Mouse (Mus musculus) MEL (cell line): Measurements from ENCODE around the gene Ptar1. TPM values are rescaled to one million over a fixed set of nuclear protein-coding genes. Genes with fewer than 3 reads are reported as not detected.

ENCODE experiments used
- DNase-seq: peaks from one replicate; pipeline ENCODE4 v3.0.0; 2011; ENCODE audit warnings: low read depth, low spot score
- H3K27ac ChIP-seq: 2 replicates; pipeline ENCODE4 v1.5.1; 2012; ENCODE audit warnings: low read depth, mild to moderate bottlenecking, control low read depth, low read length, moderate library complexity; ENCODE audit not compliant: control insufficient read depth
- H3K27me3 ChIP-seq, 2 experiments: fragments of 150-350 bp in 1 of 2; sonication (generic) in 1 of 2; 2 replicates each; pipeline ENCODE4 v1.6.1; 2012; ENCODE audit warnings: low read length in 2 of 2, mild to moderate bottlenecking in 2 of 2, improper control_type of control experiment in 1 of 2, moderate library complexity in 1 of 2; ENCODE audit not compliant: insufficient read depth in 2 of 2, control insufficient read depth in 1 of 2
- H3K36me3 ChIP-seq, 2 experiments: 2 replicates each; pipeline ENCODE4 v1.6.1; 2012 to 2014; ENCODE audit warnings: low read length in 2 of 2, improper control_type of control experiment in 1 of 2, inconsistent platforms in 1 of 2, mild to moderate bottlenecking in 1 of 2; ENCODE audit not compliant: insufficient read depth in 2 of 2, control insufficient read depth in 1 of 2
- H3K4me1 ChIP-seq, 2 experiments: fragments of 150-350 bp in 1 of 2; sonication (generic) in 1 of 2; 2 replicates each; pipeline ENCODE4 v1.6.1; 2012; ENCODE audit warnings: low read length in 2 of 2, improper control_type of control experiment in 1 of 2, mild to moderate bottlenecking in 1 of 2; ENCODE audit not compliant: insufficient read depth in 2 of 2, control insufficient read depth in 1 of 2
- H3K4me3 ChIP-seq, 2 experiments: fragments of 150-350 bp in 1 of 2; sonication (generic) in 1 of 2; 2 replicates each; pipeline ENCODE4 v1.5.1; 2012; ENCODE audit warnings: low read depth in 2 of 2, low read length in 2 of 2, mild to moderate bottlenecking in 2 of 2, moderate library complexity in 2 of 2, control low read depth in 1 of 2, improper control_type of control experiment in 1 of 2; ENCODE audit not compliant: control insufficient read depth in 1 of 2, insufficient read depth in 1 of 2
- H3K79me2 ChIP-seq: 2 replicates; pipeline ENCODE4 v1.6.1; 2012; ENCODE audit warnings: mild to moderate bottlenecking, low read length, moderate library complexity; ENCODE audit not compliant: control insufficient read depth, poor library complexity, insufficient read depth
- H3K9ac ChIP-seq: 2 replicates; pipeline ENCODE4 v1.6.1; 2012; ENCODE audit warnings: low read depth, mild to moderate bottlenecking, control low read depth, low read length, moderate library complexity; ENCODE audit not compliant: control insufficient read depth, poor library complexity, severe bottlenecking
- H3K9me3 ChIP-seq: fragments of 150-350 bp; sonication (generic); replicated peaks from 2 replicates; pipeline ENCODE4 v1.6.1; 2012; ENCODE audit warnings: mild to moderate bottlenecking, low read length, improper control_type of control experiment, moderate library complexity; ENCODE audit not compliant: insufficient read depth
- ELF1 ChIP-seq: IDR thresholded peaks from 2 replicates; pipeline ENCODE4 v1.6.1; 2014; ENCODE audit warnings: low read depth, mild to moderate bottlenecking, inconsistent platforms, low read length, improper control_type of control experiment, moderate library complexity
- ETS1 ChIP-seq: IDR thresholded peaks from 2 replicates; pipeline ENCODE4 v1.6.1; 2012; ENCODE audit warnings: low read depth, mild to moderate bottlenecking, inconsistent platforms, low read length, improper control_type of control experiment, moderate library complexity
- HCFC1 ChIP-seq: IDR thresholded peaks from 2 replicates; pipeline ENCODE4 v1.6.1; 2012; ENCODE audit warnings: low read depth, mild to moderate bottlenecking, inconsistent platforms, low read length, improper control_type of control experiment, moderate library complexity
- JUND ChIP-seq: IDR thresholded peaks from 2 replicates; pipeline ENCODE4 v1.6.1; 2011; ENCODE audit warnings: low read depth, mild to moderate bottlenecking, improper control_type of control experiment, low read length
- MAX ChIP-seq: IDR thresholded peaks from 2 replicates; pipeline ENCODE4 v1.6.1; 2011; ENCODE audit warnings: low read length, improper control_type of control experiment
- MAZ ChIP-seq: IDR thresholded peaks from 2 replicates; pipeline ENCODE4 v1.6.1; 2012; ENCODE audit warnings: low read depth, mild to moderate bottlenecking, inconsistent platforms, low read length, improper control_type of control experiment
- MYC ChIP-seq: IDR thresholded peaks from 2 replicates; pipeline ENCODE4 v1.6.1; 2011; ENCODE audit warnings: low read depth, mild to moderate bottlenecking, low read length, improper control_type of control experiment, moderate library complexity
- NELFE ChIP-seq: IDR thresholded peaks from 2 replicates; pipeline ENCODE4 v1.6.1; 2011; ENCODE audit warnings: low read depth, low read length, improper control_type of control experiment
- NRF1 ChIP-seq: IDR thresholded peaks from 2 replicates; pipeline ENCODE4 v1.6.1; 2014; ENCODE audit warnings: low read depth, mild to moderate bottlenecking, inconsistent platforms, low read length, improper control_type of control experiment, moderate library complexity; ENCODE audit not compliant: poor library complexity, insufficient read depth, severe bottlenecking
- POLR2A ChIP-seq, 2 experiments: IDR thresholded peaks; 2 replicates each; pipeline ENCODE4 v1.6.1; 2011 to 2012; ENCODE audit warnings: low read length in 2 of 2, mild to moderate bottlenecking in 2 of 2, control low read depth in 1 of 2, improper control_type of control experiment in 1 of 2, low read depth in 1 of 2, moderate library complexity in 1 of 2; ENCODE audit not compliant: control insufficient read depth in 1 of 2, insufficient read depth in 1 of 2, poor library complexity in 1 of 2
- POLR2AphosphoS2 ChIP-seq: IDR thresholded peaks from 2 replicates; pipeline ENCODE4 v1.6.1; 2011; ENCODE audit warnings: low read length, improper control_type of control experiment
- POLR2AphosphoS5 ChIP-seq: IDR thresholded peaks from 2 replicates; pipeline ENCODE4 v1.6.1; 2012; ENCODE audit warnings: low read depth, borderline replicate concordance, mild to moderate bottlenecking, inconsistent platforms, low read length, moderate library complexity, mixed read lengths
- TCF12 ChIP-seq: IDR thresholded peaks from 2 replicates; pipeline ENCODE4 v1.6.1; 2014; ENCODE audit warnings: low read depth, mild to moderate bottlenecking, inconsistent platforms, low read length, improper control_type of control experiment, moderate library complexity
- USF1 ChIP-seq: IDR thresholded peaks from 2 replicates; pipeline ENCODE4 v1.6.1; 2014; ENCODE audit warnings: low read depth, mild to moderate bottlenecking, inconsistent platforms, low read length, improper control_type of control experiment, moderate library complexity
- ZMIZ1 ChIP-seq: IDR thresholded peaks from 2 replicates; pipeline ENCODE4 v1.6.1; 2012; ENCODE audit warnings: low read depth, mild to moderate bottlenecking, inconsistent platforms, low read length, improper control_type of control experiment, moderate library complexity
- polyA plus RNA-seq, 2 experiments: library from polyadenylated mRNA; stranded (reverse) in 1 of 2; unstranded in 1 of 2; fragments of >175 nt in 1 of 2; fragments of >200 nt in 1 of 2; gene quantifications; 2 replicates each; pipeline versions ENCODE4 v1.2.1 to v1.2.4; 2012; ENCODE audit warnings: low replicate concordance in 2 of 2, low read depth in 1 of 2; ENCODE audit not compliant: insufficient read length in 2 of 2, insufficient read depth in 1 of 2, missing spikeins in 1 of 2
- total RNA-seq: library from RNA; depleted of rRNA; stranded (reverse); fragments of 300-350 nt; gene quantifications from 2 replicates; pipeline ENCODE4 v1.2.3, GENCODE M21; 2012; rRNA removed

Gene Ptar1
- total RNA-seq (4.8 and 4.9 TPM in 2 replicates), polyA plus RNA-seq (1 to 10 TPM in 1 of 2 experiments, not detected in 1; 6.9 TPM)

GRCm38 (mm10) chr19:23687296-23688021, at the start of gene Ptar1:
Ptar1 (plus strand) TSS chr19:23687429.
- H3K4me3 ChIP-seq = peak within 1 kb of the TSS; percentile 89 to 95
- H3K27ac ChIP-seq = peak within 1 kb of the TSS; percentile 79
- no peaks in the 10 kb centered on the region for H3K9me3 ChIP-seq
- peaks cover 0 to 11% of the 10 kb centered on the region in 2 experiments; a peak in 2 of 4 replicates for H3K4me1 ChIP-seq
- H3K9ac ChIP-seq = peak within 1 kb of the TSS; percentile 97
- TF ChIP-seq ZMIZ1 (peak; percentile 79), POLR2AphosphoS2 (0 out of 2 replicates have a peak, but pooled peaks have one; percentile 54), POLR2AphosphoS5 (no peak), NRF1 (no peak), ELF1 (peak; percentile 80), MYC (peak; percentile 22; the same call in 1 of the 2 replicates), ETS1 (no peak), HCFC1 (peak; percentile 78; the same call in 1 of the 2 replicates), MAX (0 out of 2 replicates have a peak, but pooled peaks have one; percentile 5), JUND (no peak), NELFE (peak; percentile 91), MAZ (peak; percentile 28; the same call in 1 of the 2 replicates), POLR2A (IDR thresholded peaks at IDR 0.05; ENCODE audit: control insufficient read depth in 1 of 2, insufficient read depth in 1 of 2, low read depth in 1 of 2, low read length in 2 of 2, poor library complexity in 1 of 2) (peak; percentile 86 to 96), TCF12 (peak; percentile 48; the same call in 1 of the 2 replicates)
- DNase-seq = peak; percentile 87
- no peaks in the 10 kb centered on the region for H3K27me3 ChIP-seq
- H3K36me3 ChIP-seq = peaks cover 0 to 18% of the 10 kb centered on the region in 2 experiments; a peak in 2 of 4 replicates
- peaks cover 21% of the 10 kb centered on the region for H3K79me2 ChIP-seq

DNA sequence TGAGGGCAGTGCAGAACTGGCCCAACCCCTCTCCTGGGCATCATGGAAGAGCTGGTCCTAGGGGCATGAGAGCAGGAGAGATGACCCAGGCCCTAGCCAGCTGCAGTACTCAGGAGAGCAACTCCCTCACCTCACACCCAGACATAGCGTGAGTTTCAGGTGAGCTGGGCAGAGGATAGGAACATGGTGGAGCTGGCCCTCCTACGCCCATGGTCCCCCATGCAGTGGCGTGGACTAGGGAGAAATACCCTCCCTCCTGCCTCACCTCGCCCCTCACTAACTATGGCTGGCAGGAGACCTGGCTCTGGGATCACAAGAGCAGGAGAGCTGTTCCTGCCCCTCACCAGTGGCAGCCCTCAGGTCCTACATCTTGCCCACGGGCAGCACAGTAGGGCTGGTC, 43.4 kb upstream of the Ptar1 start:
- TF ChIP-seq TCF12 (no peak), ELF1 (no peak), MAZ (no peak), NELFE (no peak), USF1 (no peak), POLR2AphosphoS2 (no peak)
- Histone ChIP-seq H3K79me2 (no peaks in the 10 kb centered on the region), H3K4me3 (no peak overlapping the region), H3K9me3 (no peaks in the 10 kb centered on the region), H3K27me3 (no peaks in the 10 kb centered on the region), H3K27ac (no peak overlapping the region), H3K9ac (no peak overlapping the region), H3K4me1 (no peaks in the 10 kb centered on the region), H3K36me3 (no peaks in the 10 kb centered on the region)
- DNase-seq = no peak
